Mouse (Mus musculus) urinary bladder, postnatal 14 days (tissue): ENCODE data around the gene Vgll4.
A peak's percentile ranks its signal among the peaks of the same experiment; 100 is the strongest.
"Not testable (repeated sequence)": the region's sequence is repeated elsewhere in the genome, so short reads cannot be mapped to it uniquely, and the experiment has no call there.

Source experiments
- DNase-seq: peaks from one replicate; pipeline ENCODE4 v3.0.0; 2021; ENCODE audit warnings: low spot score

The Vgll4 gene

DNA sequence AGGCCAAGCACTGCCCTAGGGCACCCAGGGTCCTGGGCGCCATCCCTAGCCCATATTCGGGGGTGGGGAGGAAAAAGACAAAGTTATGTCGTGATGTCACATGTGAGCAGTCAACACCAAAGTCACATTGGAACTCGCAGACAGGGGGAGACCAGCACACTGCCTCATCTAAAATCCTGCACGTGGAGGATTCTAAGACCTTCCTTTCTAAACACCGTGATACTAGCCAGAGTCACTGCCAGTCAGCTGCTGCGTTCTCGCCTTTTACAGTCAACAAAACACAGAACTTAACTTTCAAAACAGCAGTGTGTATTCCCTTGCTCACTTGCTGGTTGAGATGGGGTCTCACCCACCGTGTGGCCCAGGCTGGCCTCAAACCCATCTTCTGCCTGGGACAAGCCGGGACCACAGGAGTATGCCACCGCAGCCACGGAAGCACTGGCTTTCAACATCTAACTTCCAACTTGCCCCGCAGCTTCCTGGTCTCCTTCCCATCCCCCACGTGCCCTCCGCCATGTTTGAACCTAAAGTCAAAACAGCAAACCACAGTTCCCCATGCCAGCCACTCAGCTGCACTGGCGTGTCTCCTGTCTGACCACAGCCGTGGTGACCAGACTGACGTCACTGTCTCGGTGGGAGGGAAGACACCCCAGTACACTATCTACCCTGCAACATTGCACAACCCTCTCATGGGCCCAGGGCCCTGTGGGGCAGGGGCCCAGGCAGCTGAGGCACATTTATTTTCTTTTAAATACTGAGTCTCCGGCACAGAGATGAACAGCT, 76.2 kb downstream of the Vgll4 start:
- DNase-seq = peak; percentile 65

DNA sequence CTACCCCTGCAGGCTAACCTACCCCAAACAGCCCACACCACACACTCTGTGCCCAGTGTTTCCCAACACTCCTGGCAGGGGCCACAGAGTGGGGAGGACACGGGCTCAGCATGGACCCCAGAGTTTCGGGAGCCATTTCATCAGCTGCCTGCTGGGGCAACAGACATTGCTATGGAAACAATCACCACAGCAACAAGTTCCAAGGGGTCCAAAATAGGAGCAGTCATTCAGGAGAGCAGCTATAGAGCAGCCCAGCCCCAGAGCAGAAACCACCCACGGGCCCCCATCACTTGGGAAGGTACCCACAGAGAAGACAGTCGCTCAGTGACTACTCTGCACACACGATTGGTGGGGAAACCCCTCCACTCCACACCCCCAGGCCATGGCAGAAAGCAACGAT, 77.4 kb downstream of the Vgll4 start:
- DNase-seq = no peak

- no peak for DNase-seq
Measured at GRCm38 (mm10) chr6:114891771-114892170, 78.0 kb downstream of the Vgll4 start.

- no peak for DNase-seq
Measured at GRCm38 (mm10) chr6:114891272-114891671, 78.5 kb downstream of the Vgll4 start.

GRCm38 (mm10) chr6:114890411-114891115, 79.2 kb downstream of the Vgll4 start:
- DNase-seq = peak; percentile 81

GRCm38 (mm10) chr6:114889971-114890370, 79.8 kb downstream of the Vgll4 start:
- DNase-seq = not testable (repeated sequence)

GRCm38 (mm10) chr6:114888922-114889321, 80.9 kb downstream of the Vgll4 start:
- DNase-seq = peak; percentile 85

DNA sequence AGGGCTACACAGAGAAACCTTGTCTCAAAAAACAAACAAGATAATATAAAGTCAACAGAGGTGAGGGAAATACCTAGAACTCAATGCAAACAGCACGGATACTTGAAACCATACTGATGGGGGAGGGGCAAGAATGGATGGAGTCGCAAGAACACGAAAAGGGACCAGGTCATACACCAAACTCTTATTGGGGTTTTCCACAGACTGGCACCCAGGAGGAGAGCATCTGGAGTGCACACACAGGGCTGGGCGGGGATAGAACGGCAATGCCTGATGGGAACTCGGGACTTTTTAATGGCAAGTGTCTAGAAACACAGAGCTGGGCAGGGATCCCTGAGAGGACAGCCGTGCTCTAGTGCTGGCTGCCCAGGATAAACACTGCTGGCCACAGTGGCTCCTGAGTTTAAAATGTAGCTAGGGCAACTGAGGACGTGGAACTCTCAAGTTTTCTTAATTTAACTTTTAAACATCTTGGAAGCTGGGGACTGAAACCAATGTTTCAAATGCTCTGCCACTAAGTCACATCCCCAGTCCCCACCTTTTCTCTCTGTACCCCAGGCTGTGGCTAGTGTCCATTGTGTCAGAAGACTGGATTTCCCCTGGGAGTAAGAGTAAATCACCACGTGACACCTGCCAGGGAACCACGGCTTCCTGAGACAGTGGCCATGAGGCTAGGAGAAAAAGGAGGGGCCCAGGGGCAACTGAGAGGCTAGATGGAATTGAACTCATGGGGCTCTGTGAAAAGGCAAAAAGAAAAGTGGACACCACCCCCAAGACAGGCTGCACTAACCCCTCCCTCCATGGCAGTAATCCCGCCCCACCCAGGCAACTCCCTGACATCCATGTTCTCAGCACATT, 83.1 kb downstream of the Vgll4 start:
- DNase-seq = no peak

- DNase-seq = no peak
Measured at GRCm38 (mm10) chr6:114886012-114886411, 83.8 kb downstream of the Vgll4 start.

GRCm38 (mm10) chr6:114885129-114885528, 84.7 kb downstream of the Vgll4 start:
- no peak for DNase-seq

GRCm38 (mm10) chr6:114883261-114883740, 86.5 kb downstream of the Vgll4 start:
- peak; percentile 65 for DNase-seq

DNA sequence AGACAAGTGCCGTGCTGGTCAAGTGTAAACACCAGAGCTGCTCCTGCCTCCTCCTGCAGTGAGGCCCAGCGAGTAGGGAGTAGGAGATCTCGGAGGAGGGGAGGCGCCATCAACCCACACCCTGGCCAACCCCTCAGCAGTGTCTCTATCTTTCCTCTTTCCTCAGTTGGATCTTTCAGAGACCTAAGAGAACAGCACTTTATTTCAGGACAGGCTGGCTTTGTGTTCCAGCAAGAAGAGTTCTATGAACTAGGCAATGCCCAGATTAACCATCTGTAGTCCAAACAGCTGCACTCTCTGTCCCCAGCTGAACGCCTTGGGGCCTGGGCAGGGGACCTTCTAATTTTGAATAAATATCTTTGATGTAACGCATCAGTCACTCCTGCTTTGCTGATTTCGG, 87.1 kb downstream of the Vgll4 start:
- peak; percentile 9 for DNase-seq

DNA sequence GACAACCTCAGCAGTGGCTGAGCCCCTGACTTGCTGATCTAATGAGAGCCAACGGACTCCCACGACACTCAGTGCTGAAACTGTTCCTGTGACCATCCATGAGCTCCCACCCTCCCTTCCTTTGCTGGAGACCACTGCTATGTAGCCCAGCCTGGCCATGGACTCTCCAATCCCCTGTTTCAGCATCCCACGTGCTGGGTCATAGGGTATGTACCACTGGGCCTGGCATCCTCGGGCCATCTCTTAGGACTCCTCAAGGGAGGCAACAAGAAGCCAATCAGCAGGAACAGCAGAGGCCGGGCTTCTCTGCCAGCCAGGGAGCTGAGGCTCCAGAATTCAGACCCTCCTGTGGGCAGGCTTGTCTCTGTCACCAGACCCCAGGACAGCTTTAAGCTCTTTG, 87.6 kb downstream of the Vgll4 start:
- DNase-seq = no peak

DNA sequence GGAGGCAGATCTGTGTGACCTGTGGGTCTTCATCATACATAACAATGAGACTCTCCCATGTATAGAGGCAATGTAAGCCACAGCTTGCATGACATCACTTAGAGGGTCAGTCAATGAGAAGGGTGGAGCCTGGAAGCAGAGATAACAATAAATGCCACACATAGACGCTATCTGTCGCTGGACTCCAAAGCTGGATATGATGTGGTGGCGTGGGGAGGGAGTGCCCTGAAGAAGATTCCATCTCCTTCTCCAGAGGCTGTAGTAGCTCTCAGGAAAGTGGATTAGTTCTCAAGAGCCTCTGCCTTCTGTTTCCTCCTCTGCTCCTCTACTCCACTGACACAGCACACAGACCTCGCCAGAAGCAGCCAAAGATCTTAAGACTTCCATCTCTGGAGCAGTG, 89.0 kb downstream of the Vgll4 start:
- DNase-seq = no peak

GRCm38 (mm10) chr6:114878841-114879520, 90.8 kb downstream of the Vgll4 start:
- DNase-seq = no peak

DNA sequence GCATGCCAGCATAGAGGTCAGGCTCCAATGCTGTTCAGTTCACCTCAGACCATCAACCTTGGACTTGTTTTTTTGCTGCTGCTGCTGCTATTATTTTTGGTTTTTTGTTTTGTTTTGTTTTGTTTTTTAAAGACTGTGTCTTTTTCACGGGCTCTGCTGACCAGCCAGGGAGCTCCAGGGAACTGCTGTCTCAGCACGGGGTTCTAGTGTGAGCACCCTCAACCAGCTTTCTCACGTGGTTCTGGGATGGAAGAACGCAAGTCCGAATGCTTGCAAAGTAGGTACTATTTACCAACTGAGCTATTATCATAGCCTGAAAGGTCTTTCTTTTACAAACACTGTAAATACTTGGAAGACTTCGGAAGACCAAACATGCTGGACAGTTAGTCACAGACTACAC, 93.2 kb downstream of the Vgll4 start:
- DNase-seq = no peak

- no peak for DNase-seq
Measured at GRCm38 (mm10) chr6:114876033-114876432, 93.8 kb downstream of the Vgll4 start.

GRCm38 (mm10) chr6:114875018-114875558, 94.7 kb downstream of the Vgll4 start:
- peak; percentile 95 for DNase-seq

DNA sequence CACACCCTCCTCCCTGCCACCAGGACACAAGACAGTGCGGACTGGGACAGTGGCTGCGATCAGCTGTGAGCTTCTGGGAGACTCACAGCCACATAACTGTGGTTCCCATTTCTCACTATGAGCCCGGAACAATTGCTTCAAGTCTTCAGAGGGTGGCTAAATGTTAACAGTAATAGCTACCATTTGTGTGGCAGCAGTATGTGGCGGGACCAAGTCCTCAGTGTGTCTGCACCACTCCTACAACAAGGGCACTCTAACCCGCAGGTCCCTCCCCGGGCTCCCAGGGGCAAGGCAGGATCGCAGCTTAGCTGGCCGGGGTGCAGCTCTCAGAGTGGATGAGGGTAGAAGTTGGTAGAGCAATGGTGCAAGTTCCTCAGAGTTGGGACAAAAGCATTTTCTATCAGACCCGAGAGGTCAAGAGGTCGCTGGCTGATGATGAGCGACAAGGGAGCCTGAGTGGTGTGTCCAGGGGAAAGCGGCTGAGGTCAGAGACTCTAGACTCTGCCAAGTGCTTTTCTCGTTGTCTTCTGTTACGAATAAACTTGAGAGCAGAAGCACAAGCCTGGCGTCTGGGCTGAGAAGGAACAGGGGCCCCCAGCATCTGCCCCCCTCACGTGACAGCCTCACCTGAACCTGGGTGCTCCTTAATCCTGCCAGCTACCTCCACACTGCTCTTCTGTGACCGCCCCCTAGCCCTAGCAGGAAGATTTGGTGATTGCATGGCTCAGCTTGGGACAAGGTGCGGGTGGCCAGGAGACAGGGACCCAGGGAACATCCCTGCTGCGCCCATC, 95.5 kb downstream of the Vgll4 start:
- DNase-seq = no peak

DNA sequence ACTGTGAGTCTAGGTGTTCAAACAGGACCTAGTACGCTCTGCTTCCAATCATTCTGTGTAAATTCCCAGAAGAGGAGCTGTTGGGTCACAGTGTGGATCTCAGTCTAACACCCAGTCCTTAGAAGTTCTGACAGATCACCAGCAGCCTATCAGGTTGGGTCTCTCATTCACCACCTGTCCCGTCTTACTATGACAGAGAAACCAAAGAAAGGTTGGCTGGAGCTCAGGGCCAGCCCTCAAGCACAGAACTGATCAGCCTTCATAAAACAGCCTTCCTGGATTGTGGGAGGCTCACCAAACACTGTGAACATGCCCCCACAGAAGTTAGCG, 96.0 kb downstream of the Vgll4 start:
- DNase-seq = no peak
